Mouse (Mus musculus) 416B (cell line): ENCODE measurements around the gene Mycbp2.

ENCODE experiments used
- DNase-seq: peaks from one replicate; pipeline ENCODE4 v3.0.0; 2011; ENCODE audit warnings: low read depth

The Mycbp2 gene

DNA sequence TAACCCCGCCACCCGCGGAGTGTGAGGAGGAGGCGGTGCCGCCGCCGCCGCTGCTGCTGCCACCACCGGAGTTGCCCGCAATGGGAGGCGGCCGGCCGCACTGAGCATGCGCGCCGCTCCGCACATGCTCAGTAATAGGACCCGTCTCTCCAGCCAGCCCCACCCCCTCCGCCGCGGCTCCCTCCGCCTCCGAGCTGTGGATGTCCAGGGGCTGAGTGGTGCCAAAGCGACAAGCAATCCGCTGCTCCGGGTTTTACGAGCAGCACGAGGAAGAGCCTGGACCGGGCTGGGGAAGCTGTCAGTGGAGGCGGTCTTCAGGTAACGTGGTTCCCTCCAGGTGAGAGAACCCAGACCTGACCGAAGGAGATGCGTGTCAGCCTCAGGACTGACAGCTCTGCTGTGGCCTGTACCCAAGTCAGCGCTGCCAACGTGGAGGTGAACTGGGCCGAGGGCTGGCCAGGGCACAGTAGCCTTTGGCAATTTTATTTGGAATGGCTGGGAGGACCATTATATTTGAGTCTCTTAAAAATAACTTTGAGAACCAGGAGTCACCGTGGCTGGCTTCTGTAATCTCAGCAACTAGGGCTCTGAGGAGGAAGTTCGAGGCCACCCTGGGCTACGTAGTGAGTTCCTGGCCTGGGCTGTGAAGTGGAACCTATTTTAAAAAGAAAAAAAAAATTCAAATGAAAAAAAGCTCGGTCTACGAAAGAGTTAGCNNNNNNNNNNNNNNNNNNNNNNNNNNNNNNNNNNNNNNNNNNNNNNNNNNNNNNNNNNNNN lies at the start of gene Mycbp2:
Gene Mycbp2, minus strand, starts transcription at position 86 of the 777 bp plus-strand sequence.
- peak; percentile 98 for DNase-seq

DNA sequence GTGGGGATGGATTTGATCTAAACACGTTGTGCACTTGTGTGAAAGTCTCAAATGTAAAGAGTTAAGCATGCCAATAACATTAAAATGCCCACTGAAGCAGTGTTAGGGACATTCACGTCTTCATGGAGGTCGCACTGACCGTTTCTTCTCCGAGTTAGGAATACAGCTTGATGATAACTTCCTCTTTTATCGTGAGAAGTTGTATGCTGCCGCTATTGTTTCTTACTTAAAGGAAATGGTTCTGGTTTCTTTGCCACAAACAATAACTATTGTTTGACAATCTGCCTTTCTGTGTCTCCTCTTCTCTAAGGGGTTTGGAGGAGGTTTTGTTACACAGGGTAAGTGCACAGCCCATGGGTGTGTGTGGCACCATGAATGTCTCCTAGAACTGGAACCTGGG lies 45.8 kb upstream of the Mycbp2 start:
- peak; percentile 20 for DNase-seq

DNA sequence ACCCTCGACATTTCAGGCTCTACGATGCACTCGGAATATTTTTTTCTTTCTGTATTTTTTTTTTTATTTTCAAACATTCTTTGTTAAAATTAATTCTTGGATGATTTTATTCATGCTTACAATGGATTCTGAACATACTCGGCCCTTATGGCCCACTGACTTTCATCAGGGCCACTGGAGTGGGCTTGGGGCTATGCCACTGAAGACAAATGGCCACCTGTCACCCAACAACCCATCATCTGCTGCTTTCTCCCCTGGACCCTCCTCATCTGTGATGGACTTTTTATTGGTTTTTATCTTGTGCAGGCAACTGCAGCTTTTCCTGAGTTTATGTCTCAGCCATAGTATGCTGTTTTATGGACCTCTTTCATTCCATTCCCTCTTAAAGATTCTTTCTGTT lies 40.8 kb upstream of the Mycbp2 start:
- DNase-seq = no peak

DNA sequence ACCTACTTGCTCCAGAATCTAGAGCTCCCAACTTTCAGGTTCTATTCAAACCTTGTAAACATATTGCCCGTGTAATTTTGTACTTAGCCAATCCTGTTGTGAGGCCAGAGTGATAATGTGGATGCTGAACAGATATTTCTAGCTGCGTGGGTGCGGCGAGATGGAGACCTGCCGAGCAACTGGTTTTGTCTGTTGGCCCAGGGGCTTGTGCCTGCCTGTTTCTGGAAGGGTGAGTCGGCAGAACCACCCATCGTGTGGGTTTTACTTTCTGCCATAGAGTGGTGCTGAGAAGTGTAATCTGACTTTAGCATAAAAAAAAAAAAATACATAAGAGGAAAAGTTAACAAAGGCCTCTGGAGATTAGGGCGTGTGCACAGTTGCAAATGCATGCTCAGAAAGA lies 40.3 kb upstream of the Mycbp2 start:
- no peak for DNase-seq

DNA sequence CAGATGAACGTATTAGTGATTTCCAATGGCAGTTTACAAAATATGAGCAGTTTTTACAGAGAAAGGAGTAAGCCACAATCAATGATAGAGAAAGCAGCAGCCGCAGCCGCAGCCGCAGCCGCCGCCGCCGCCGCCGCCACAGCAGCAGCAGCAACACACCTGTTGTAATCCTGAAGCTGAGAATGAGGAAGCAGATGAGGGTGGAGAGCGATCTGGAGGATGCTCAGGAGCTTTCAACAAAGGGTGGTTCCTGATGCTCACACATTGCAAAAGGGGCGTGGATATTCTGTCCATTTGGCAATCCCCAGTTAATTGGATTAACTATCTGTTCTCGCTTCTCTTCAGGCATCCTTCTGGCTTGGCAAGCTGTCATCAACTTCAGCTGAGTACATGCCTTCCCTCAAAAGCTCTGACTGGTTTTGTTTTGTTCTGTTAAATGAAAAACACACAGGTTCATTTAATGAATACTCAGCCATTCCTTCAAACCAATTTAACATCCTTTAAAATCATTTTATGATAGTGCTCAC lies 38.5 kb upstream of the Mycbp2 start:
- no peak for DNase-seq

DNA sequence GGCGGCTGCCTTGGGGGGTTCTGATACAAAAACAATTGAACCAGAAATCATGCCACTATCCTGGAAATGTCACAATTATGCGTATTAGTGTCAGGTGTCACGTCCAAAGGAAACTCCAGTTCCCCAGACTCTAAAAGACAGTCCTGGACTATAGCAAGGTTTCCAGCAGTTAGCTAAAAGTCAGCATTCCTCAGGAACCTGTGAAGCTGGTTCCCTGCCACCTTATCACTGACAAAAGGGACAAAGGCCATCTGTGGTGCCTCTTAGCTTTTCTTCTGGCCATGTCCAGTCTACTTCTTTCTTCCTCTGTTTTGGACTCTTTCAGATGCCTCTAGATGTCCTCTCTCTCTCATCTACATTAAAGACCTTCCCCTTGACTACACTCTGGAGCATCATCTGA lies 32.1 kb upstream of the Mycbp2 start:
- no peak for DNase-seq

DNA sequence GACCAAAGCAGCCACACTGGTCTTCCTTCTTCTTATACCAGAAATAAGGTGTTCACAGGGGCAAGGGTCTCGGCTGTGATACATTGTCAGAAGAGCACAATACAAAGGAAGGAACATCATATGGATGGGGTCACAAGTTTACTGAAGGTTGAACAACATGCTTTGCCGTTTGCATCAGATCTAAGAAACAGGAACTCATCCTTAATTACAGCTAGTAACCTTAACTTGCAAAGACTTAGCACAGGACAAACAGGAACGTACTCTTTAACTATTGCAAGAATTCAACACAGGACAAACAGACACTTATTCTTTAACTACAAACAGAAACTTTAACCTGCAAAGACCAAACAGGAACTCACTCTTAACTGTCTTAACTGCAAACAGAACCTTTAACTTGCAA lies 30.2 kb upstream of the Mycbp2 start:
- DNase-seq = no peak

DNA sequence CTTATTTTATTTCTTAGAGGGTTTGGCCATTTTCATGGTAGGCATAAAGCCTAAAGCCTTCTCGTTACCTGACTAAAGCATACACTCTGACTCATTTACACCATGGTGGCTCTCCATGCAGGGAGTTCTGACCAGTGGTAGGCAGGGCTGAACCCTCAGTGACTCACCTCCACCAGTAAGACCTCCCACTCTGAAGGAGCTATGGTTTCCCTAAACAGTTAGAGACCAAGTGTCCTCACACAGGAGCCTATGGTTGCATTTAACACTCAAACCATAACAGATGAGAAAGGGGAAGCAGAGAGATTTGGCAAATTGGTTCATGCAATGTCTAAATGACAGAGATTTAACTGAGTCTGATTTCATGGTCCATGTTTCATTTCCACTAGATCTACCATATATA lies 28.9 kb upstream of the Mycbp2 start:
- DNase-seq = peak; percentile 50

DNA sequence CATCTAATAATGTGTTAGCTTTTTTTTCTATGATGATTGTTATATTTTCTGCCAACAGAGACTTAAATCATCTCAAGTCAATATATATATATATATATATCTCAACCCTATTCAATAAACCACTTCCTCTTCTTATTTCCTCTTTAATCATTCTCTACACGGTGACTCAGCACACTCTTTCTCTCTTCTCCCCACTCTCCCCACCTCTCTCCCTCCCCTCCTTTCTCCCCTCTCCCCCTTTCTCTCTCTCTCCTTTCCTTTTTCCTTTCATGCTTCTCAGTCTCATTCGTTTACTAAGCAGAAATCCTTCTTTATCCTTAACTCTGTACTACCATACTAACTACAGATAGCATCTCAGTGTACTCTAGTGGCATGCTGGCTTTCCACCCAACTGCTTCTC lies 16.6 kb upstream of the Mycbp2 start:
- peak; percentile 69 for DNase-seq

DNA sequence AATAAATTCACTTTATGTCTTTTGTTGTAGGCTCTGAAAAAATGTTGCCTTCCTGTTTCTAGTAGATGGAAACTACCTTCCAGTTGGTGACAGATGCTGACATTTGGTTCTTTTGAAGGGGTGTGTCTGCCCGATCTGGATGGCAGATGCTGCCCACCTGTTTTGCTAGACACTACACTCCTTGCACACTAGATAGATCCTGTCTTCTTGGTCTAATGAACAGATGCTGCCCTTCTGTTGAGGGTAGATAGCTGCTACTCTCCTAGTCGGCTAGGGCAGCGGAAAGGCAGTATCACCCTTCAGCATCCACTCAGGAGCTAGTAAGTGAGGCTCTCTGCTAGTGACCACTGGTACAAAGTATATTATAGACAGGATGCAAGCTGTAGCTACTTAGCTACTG lies 9.5 kb upstream of the Mycbp2 start:
- no peak for DNase-seq

DNA sequence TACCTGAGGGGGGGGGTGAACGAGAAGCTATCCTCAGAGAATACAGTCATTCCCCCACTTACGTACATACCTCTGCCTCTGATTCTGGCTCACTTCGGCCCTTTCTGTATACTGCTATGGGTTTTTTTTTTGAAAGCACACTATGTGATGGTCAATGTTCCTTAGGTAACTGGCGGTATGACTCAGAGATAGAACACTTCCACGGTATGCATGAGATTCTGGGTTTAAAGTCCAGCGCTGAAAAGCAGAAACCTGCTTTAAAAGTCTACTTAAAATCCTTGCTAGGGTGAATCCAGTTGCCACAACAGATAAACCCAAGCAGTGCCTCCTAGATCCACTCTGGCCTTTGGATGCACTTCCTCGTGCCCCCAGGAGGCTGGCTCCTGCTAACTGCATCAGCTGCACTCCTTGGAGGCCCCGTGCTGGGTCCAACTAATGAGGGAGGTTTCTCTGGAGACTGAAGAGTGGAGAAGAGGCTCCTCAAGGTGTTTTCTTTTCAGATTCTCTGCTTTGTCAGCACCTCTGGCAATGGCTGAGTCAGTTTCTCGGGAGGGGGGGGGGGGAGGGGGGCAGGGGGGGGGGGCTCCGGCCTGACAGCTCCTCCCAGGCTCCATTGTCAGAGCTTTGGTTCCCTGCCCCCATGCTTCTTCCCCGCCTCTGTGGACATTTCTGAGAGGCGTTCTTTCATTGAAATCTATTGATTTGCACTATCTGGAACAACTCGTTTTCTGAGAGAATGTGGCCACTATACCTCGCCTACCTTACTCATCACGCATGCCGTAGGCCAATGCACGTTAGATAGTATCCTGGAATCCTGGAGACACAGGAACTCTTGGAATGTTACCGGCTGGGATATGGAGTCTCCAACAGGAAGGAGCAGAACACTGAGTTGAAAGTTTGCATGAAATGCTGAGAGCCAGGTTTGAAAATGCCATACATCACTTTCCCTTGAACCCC lies 8.1 kb upstream of the Mycbp2 start:
- no peak for DNase-seq

DNA sequence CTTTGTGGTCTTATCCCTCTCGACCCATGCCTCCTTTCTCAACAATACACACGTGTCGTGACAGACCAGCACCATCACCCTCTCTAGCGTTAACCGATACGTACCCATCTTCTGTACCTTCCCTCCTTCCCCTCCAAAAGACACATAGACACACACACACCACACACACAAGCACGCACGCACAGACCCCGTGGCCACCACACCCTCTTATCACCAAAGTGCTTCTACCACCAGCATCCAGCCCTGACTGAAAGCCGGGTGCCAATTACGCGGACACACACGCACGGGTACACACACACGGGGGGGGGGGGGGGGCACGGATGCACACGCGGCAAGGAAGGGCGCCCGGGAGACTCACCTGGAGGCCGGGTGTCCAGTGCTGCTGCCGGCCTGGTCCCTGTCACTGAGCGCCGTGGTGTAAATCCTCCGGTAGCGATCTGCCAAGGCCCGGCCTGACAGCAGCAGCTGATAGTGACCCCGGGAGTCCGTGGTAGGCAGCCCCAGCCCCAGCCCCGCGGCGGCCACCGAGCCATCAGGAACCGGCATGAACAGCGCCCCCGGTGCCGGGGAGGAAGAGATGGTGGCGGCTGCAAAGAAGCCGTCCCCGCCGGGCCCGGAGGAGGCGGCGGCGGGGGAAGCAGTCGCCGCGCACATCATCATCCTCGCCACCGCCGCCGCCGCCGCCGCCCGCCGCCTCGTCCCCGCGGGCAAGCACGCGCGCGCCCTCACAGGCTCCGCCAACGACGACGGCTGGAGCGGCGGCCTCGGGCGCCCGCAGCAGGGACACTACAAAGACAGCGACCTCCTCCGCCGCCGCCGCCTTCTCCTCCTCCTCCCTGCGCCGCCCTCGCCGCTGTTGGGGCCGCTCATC lies 521 bp downstream of the Mycbp2 start:
- DNase-seq = peak; percentile 59

DNA sequence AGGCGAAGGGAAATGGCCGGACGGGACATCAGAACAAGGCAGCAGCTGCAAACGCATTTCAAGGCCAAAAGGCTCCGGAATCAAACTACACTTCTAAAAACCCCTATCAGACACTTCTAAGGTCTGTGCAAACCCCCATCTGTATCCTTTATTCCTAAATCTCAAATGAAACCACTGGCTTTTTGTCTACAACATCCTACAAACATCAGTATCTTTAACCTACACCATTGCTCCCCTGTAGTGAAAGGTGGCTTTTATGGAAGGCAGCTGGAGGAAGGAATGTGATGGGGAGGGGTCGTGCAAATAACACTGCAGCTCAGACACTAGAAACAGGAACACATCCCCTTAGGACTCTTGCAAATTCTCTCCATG lies 1.1 kb downstream of the Mycbp2 start:
- DNase-seq = peak; percentile 37

DNA sequence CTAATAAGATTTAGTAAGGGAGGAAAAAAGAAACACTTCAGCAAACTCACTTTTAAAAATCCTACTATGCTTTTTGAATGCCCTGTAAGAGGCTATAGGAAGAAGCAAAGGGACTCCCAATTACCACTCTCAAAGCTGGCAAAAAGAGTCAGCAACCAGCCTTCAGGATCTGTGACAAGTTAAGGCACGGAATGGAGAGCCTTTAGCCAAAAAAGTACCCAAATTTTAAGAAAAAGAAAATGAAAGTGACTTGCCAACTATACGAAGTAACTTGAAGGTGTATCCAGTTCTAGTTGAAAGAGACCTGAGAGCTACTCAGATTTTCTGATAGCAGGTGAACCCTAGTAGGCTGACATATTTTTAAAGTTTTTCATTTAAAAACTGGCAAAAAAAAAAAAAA lies 1.6 kb downstream of the Mycbp2 start:
- peak; percentile 20 for DNase-seq

DNA sequence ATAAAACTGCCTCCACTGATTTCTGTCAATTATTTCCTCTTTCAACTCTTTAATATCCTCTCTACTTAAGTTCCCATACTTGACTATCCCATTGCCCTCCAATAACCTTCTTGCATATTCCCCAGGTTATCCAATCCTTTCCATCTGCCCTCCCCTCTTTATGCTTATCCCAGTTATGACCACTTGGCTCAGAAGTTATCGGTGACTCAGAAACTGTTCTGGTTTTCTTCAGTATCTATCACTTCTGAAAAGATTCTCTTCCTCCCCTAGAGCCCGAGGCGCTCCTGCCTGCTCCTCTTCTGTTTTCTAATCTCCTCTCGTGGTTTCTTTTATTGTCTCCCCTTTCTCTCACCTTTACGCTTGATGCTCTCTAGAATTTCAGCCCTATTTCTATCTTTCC lies 2.8 kb downstream of the Mycbp2 start:
- DNase-seq = peak; percentile 25

DNA sequence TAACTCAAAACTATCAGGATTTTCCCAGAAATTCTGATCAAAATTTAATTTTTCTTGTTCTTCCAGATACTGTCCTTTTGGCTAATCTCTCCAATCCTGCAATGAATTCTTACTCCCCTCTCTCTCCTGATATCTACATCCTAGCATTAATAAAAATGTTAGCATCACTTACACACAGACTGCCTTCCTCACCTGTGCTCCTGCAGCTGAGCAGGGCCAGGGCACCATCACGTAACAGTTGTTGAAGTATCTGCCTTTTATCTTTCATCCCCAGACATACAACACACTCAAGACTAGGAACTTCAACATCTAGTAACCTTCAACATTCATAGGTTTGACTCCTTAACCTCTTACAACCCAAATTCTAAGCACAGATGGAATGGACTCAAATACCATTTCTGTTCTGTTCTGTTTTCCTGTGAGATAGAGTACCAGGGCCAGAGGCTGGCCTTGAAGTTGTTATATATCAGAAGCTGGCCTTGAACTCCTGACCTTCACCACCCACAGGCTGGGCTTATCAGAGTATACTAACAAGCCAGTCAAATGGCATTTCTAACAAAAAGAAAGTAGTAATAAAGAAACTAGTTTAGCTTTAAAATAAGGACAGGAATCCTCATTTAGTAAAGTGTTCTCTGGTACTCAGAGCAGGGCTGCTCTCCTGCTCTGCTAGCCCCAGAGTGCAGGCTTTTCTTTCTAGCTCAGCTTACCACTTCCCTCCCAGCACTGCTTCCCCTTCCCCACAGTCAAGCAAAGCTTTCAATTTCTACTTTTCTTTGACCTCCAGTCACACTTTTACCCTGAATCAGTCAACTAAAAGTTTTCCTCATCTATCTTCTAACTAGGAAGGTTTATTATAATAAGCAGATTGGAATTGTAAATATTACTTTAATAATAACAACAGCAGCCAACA lies 5.0 kb downstream of the Mycbp2 start:
- peak; percentile 67 for DNase-seq

DNA sequence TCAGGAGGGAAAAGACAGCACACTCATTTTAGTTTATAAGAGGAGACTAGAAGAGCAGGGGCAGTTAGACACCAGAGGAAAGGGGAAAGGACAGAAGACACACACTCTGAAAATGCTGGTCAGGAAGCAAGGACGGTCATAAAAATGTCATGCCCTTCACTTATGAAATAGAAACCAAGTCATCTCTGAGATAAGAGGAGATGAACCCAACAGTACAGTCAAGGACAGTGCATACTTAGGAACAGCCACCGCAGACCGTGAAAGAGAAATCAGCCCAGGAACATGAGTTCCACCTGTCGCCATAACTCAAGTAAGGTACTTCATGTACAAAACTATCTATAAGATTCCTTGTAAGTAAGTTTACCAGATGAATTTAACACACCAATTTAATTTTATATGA lies 33.7 kb downstream of the Mycbp2 start:
- DNase-seq = no peak

DNA sequence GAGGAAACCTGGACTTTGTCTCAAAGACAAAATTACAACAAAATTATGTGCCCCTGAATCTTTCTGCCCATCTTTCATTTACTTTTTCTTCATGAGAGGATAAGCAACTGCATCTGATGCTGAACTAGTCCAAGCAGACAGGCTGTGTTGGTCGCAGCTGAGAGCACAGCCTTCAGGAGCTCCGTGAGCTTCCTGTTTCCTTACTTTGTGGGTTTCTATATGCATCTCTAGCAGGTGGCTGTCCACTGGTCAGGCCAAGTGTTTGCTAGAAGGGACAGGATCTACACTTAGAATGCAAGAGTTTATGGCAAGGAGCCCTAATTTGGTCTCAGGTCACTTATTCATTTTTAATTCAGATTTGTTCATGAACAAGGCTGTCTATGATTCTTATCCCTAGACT lies 50.4 kb downstream of the Mycbp2 start:
- DNase-seq = peak; percentile 13

DNA sequence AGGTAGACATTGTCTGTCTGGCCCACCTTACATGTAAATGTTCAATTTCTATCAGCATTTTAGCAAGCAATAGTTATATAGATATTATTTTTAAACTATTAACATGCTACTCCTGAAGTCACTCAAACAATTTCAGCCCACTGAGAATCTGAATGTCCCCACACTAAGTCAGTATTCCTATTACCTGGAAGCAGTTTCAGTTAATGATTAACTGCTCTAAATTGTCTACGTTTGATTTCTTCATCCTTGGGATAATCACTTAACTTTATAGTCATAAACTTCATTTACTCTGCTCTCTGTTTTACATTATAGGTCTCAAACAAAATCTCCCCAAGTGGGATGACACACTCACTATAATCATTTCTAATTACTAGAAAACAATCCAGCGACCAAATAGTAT lies 60.0 kb downstream of the Mycbp2 start:
- DNase-seq = no peak

DNA sequence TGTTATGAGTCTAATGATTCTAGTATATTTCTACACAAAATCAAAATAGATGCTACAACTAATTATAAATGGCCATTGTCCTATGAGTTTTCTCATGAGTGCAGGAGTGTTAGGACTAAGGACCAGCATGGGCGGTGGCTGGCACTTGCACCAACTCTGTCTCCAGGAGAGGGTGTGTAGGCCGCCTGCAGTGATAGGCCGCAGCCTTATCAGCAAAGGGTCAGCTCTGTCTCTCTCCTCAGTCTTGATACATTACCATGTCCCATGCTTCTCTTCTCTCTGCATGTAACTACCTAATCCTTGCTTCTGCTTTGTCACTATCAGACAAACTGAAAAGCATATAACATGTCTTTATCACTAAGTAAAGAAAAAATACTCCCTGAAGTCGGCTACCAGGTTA lies 69.9 kb downstream of the Mycbp2 start:
- no peak for DNase-seq

DNA sequence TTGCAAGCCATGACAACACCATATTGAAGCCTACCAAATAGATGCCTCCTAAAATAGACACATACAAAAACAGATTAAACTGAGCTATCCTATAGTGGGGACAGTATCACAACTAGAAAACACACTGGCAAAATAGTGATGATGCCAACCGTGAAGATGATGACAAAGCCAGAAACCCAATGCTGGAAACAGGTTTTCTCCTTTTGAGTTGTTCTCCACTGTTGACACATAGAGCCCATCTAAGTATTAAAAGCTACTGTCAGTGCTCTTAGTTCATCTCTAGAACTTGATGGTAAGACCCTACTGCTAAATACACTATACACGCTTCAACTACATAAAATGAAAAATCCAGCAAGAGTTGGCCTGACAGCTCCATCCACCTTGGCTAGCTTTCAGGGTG lies 86.2 kb downstream of the Mycbp2 start:
- no peak for DNase-seq
